Mouse (Mus musculus): Measurements from ENCODE around the gene Cnn2. TPM values are rescaled to one million over a fixed set of nuclear protein-coding genes. Genes with fewer than 3 reads are reported as not detected.

Cnn2 gene
- total RNA-seq, 2 experiments from 2014 or later = 40.9 to 48.7 TPM

GRCm38 (mm10) chr10:79968181-79968580, 20.2 kb upstream of the Cnn2 start:
- DNase-seq (ENCODE audit: low spot score in 2 of 2) = no peak

GRCm38 (mm10) chr10:79969124-79969568, 19.2 kb upstream of the Cnn2 start:
- DNase-seq (ENCODE audit: low spot score in 2 of 2) = no peak

- no peak for DNase-seq (ENCODE audit: low spot score in 2 of 2)
These were observed 17.8 kb upstream of the Cnn2 start, which contains the start of gene Grin3b for GRCm38 (mm10) chr10:79970415-79971182. Gene Grin3b, plus strand, starts transcription at chr10:79970715.

- DNase-seq (ENCODE audit: low spot score in 2 of 2) = no peak
These were observed 17.2 kb upstream of the Cnn2 start for GRCm38 (mm10) chr10:79971183-79971497.

- DNase-seq (ENCODE audit: low spot score in 2 of 2) = no peak
These were observed 15.6 kb upstream of the Cnn2 start for GRCm38 (mm10) chr10:79972831-79973230.

DNA sequence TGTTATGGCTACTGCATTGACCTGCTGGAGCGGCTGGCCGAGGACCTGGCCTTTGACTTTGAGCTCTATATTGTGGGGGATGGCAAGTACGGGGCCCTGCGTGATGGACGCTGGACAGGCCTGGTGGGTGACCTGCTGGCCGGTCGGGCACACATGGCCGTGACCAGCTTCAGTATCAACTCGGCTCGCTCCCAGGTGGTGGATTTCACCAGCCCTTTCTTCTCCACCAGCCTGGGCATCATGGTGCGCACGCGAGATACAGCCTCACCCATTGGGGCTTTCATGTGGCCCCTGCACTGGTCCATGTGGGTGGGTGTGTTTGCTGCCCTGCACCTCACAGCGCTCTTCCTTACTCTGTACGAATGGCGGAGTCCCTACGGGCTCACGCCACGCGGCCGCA, 14.3 kb upstream of the Cnn2 start:
- DNase-seq (ENCODE audit: low spot score in 2 of 2) = no peak

- no peak for DNase-seq (ENCODE audit: low spot score in 2 of 2)
These were observed 13.7 kb upstream of the Cnn2 start for GRCm38 (mm10) chr10:79974668-79975067.

DNA sequence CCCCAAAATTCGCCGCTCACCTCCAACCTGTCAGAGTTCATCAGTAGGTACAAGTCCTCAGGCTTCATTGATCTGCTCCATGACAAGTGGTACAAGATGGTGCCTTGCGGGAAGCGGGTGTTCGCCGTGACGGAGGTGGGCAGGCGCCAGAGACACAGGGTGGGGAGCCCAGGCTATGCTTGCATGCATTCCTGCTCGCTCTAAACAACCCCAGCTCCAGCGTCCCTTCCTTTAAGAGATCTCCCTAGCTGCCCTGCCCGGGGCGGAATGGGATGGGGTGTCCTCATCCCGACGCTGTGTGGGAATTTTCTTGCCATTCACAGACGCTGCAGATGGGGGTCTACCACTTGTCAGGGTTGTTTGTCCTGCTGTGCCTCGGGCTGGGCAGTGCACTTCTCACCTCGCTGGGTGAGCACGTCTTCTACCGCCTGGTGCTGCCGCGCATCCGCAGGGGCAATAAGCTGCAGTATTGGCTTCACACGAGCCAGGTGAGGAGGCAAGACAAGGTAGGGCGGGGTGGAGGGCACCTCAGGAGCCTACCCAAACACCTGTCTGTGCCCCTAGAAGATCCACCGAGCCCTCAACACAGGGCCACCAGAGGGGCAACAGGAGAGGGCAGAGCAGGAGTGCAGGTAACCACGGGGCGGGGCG, 12.2 kb upstream of the Cnn2 start:
- DNase-seq (ENCODE audit: low spot score in 2 of 2) = no peak

DNA sequence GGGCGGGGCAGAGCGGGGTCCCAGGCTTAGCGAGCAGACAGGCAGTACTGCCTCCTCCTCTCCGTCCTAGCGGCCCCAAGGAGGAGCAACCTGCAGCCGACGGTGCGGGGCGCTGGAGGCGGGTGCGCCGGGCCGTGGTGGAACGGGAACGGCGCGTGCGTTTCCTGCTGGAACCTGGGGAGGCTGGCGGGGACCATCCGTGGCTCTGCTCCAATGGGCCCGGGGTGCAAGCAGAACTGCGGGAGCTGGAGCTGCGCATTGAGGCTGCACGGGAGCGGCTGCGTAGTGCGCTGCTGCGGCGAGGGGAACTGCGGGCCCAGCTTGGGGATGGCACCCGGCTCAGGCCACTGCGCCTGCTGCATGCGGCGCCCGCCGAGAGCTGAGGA, 11.7 kb upstream of the Cnn2 start:
- no peak for DNase-seq (ENCODE audit: low spot score in 2 of 2)

DNA sequence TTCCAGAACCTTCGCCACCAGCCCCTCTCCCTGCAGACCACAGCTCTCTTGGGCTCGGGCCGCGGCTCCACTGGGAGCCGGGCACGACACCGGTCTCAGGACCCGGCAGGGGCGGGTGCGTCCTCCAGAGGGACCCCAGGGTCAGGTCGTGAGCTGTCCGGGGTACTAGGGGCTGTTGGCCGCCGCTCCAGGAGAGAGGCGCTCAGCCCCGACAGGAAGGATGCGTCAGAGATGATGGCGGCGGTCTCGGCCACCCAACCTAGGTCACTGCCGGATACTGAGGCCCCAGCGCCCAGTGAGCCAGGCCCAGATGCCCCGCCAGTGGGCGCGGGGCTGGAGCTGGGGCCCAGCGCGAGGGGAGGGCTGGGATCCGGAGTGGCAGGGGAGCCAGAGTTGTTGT, 11.1 kb upstream of the Cnn2 start:
- DNase-seq (ENCODE audit: low spot score in 2 of 2) = no peak

GRCm38 (mm10) chr10:79978061-79978460, 10.3 kb upstream of the Cnn2 start:
- no peak for DNase-seq (ENCODE audit: low spot score in 2 of 2)

DNA sequence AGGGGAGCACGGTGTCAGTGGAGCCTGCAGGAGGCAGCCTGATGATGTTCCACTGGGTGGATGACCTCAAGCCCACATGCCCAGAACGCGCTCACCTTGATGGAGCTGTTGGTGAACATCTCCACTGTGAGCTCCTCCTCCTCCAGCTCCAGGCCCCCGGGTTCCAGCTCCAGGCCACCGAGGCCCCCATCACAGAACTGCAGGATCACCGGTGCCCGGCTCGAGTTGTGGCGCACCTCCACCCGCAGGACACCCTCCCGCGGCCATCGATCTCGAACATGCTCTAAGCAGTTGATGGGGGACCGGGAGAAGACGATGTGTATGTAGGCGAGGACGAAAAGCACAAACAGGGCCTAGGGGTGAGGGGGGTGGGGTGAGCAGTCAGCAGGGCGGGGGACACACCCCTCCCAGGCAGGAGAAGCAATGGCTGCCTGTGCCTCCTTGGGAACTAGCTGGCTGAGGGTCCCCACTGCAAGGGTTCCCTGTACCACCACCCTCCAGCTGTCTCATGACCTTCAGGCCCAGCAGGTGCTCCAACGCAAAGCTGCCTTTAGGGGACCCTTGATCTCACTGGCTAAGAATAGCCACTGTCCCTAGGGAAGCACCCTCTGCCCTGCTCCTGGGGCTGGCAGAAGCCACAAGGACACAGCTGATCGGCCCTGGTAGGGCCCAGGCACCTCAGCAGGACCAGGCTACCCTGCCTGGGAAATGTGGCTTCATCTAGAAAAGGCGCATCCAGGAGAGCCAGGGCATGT, 8.8 kb upstream of the Cnn2 start:
- DNase-seq (ENCODE audit: low spot score in 2 of 2) = no peak

DNA sequence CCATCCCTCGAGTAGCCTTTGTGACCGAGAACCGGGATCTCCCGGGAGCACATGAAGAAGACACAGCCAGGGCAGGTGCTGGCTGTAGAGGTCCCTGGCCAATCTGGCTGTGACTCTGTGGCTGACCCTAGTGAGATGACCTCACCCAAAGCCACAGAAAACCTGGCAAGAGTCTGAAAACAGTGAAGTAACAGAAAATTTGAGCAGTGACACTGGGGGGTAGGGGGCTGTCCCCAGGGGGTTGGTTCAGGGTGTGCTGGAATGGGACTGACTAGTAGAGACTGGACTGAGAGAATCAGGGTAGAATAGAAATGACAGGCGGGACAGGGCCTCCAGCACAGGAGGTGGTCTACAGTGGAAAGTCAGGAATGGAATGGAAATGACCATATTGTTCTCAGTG, 5.2 kb upstream of the Cnn2 start:
- DNase-seq (ENCODE audit: low spot score in 2 of 2) = no peak

DNA sequence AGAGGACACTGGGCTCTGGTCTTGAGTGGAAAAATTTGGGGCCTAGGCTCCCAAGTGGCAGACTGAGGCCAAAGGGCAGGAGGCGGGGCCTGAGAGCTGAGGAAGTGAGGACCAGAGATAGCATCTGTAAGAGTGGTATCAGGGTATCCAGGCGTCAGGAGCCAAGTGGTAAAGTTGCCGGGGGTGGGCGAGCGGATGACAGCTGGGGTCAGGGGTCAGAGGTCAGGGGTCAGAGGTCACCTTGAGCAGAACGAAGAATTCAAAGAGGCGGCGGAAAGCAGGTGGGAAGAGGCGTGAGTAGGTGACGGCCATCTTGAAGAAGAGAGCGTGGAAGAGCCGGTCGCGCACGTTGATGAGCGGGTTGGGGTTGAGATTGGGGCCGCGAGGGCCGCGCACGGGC, 4.7 kb upstream of the Cnn2 start:
- peak; percentile 35 to 41 for DNase-seq (ENCODE audit: low spot score in 2 of 2)

DNA sequence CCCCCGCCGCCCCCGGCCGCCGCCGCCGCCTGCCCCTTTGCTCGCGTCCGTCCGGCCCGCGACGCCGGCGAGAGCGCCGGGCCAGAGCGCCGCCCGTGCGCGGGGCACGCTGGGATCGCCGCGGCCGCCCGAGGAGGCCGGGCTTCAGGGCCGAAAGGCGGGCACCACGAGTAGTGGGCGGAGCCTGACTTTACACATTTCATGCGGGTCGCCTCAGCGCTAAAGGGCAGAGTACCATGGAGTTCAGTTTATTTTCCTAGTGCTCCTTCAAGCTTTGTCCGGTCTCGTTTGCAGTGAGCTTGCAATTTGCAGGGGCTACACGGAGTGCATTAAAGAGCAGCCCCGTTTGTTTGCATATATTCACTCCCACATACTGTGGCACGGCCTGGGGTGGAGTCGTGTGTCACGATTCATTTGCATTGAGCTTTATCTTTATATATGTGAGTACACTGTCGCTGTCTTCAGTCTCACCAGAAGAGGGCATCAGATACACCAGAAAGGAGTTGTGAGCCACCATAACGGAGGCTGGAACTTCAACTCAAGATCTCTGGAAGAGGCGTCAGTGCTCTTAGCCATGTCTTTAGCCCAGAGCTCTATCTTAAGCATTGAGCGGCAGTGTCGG, 4.1 kb upstream of the Cnn2 start, which contains the start of gene Tmem259:
Gene Tmem259, minus strand, starts transcription at position 136 of the 622 bp plus-strand sequence.
- DNase-seq (ENCODE audit: low spot score in 2 of 2) = peak; percentile 70 to 71

DNA sequence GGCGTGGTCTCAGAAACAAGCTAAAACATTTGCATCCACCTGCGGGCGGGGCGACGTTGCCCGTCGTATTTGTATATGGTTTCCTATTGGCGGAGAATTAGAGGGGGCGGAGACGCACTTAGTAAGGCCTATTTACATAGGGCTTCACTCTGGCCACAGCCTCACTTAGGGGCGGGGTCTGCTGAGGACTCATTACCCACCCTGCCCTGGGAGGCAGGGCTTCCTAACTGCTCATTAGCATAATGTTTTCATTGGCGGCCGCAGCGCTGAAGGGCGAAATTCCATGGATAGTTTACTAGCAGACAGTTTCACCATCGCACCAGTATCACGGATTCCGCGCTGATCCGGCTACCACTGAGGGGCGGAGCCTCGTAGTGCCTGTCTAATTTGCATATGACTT, 3.5 kb upstream of the Cnn2 start:
- peak; percentile 68 to 85 for DNase-seq (ENCODE audit: low spot score in 2 of 2)

DNA sequence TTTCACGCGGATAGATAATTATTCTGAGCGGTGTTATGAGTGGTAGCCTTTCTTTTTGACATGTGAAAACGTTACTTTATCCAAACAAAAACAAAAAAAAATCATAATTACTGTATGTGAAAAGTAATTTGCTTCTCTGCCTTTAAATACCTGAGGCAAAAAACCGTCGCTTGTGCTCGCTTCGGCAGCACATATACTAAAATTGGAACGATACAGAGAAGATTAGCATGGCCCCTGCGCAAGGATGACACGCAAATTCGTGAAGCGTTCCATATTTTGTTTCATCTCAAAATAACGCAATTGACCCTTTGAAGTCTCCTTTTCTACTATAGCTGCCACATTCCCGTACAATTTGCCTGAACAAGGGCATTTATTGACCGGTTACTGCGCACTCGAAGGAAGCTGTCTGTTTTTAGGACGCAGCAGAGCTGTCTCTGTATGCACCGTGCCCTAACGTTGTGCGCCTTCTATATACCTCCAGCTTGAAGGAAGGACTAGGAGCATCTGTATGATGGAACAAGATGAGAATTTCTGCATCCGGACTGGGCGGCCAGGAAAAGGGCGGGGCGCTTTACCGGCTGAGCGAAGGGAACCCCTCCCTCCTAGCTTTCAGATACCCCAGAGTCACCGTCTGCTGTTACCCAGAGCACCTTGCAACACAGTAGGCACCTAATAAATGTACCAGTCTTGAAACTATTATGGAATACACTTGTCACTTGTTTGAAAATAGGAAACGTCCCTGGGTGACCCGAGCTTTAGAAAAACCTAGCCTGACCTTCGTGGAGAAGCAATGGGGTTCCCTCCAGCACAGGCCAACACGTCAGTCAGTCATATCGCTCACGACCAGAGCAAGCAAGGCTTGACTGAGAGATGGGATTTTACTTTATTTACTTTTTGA, 2.8 kb upstream of the Cnn2 start:
- no peak for DNase-seq (ENCODE audit: low spot score in 2 of 2)

DNA sequence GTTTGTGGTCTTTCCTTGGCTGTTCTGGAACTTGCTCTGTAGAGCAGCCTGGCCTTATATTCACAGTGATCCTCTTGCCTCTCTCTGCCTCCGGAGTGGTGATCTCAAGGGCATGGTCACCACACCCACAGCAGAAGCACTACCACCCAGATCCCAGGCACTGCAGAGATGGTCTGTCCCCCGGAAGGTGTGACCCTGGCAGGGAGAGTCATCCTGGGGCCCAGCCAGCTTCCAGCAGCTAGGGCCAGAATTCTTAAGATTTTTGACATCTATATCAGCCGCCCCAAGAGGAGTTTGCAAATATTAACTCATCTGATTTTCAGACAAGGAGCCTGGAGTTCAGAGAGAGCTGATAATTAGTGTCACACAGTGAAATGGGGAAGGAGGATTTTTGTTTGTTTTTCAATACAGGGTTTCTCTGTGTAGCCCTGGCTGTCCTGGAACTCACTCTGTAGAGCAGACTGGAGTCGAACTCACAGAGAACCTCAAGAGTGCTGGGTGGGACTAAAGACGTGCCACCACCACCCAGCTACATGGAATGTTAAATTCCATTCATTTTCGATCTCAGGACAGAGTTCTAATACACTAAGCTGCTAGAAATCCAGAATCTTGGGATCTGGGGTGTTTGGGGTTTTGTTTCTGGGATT, 2.0 kb upstream of the Cnn2 start:
- no peak for DNase-seq (ENCODE audit: low spot score in 2 of 2)

GRCm38 (mm10) chr10:79986963-79987362, 1.4 kb upstream of the Cnn2 start:
- DNase-seq (ENCODE audit: low spot score in 2 of 2) = peak; percentile 65 to 75
